Mouse (Mus musculus) cerebellum, adult 2 months (tissue): Measurements from ENCODE around the gene Slc32a1.

ENCODE experiments used
- CTCF ChIP-seq: fragments of 200-500 bp; IDR thresholded peaks from 2 replicates; pipeline ENCODE4 v1.5.1; 2011; ENCODE audit warnings: low read depth, mild to moderate bottlenecking, control low read depth, low read length, moderate library complexity, borderline replicate concordance; ENCODE audit not compliant: insufficient read depth
- POLR2A ChIP-seq: fragments of 200-500 bp; IDR thresholded peaks from 2 replicates; pipeline ENCODE4 v1.6.1; 2011; ENCODE audit warnings: low read length, control low read depth, borderline replicate concordance; ENCODE audit not compliant: insufficient read depth

- TF ChIP-seq POLR2A (no peak), CTCF (no peak)
These were observed 40.8 kb downstream of the Slc32a1 start for GRCm38 (mm10) chr2:158651159-158651908.
